Mouse (Mus musculus) embryonic facial prominence, embryonic 11.5 days (tissue): ENCODE measurements at regions not wholly inside any gene's neighbourhood (a gene's known extent, or its start where the extent isn't known, plus 50 kb on each side); places are given as distances from the start of the nearest gene placed in this dataset.

Experiments used
- ATAC-seq: fragments of 200-750 bp; cut with Nextera tagmentation; replicated peaks from 2 replicates; pipeline ENCODE4 v1.8.0; 2017; ENCODE audit warnings: low read depth; ENCODE audit not compliant: insufficient number of reproducible peaks, low FRiP score, low TSS enrichment
- DNase-seq: peaks from one replicate; pipeline ENCODE4 v3.0.0-alpha.2; 2015; ENCODE audit warnings: low spot score
- H3K27ac ChIP-seq: fragments of 300-500 bp; sonication (generic); replicated peaks from 2 replicates; pipeline ENCODE4 v1.5.1; 2014; ENCODE audit warnings: mild to moderate bottlenecking, low read depth, low read length, control low read depth
- H3K27me3 ChIP-seq: fragments of 300-500 bp; sonication (generic); 2 replicates; pipeline ENCODE4 v1.6.1; 2014; ENCODE audit warnings: mild to moderate bottlenecking, low read length, moderate library complexity, mixed read lengths; ENCODE audit not compliant: control insufficient read depth, insufficient read depth
- H3K36me3 ChIP-seq: fragments of 300-500 bp; sonication (generic); replicated peaks from 2 replicates; pipeline ENCODE4 v1.6.1; 2014; ENCODE audit warnings: low read depth, mild to moderate bottlenecking, low read length, moderate library complexity, mixed read lengths; ENCODE audit not compliant: control insufficient read depth, insufficient read depth
- H3K4me1 ChIP-seq: fragments of 300-500 bp; sonication (generic); 2 replicates; pipeline ENCODE4 v1.6.1; 2014; ENCODE audit warnings: low read length, mixed read lengths; ENCODE audit not compliant: control insufficient read depth, insufficient read depth
- H3K4me2 ChIP-seq: fragments of 300-500 bp; sonication (generic); 2 replicates; pipeline ENCODE4 v1.6.1; 2014; ENCODE audit warnings: low read depth, mild to moderate bottlenecking, control low read depth, low read length, moderate library complexity
- H3K4me3 ChIP-seq: fragments of 300-500 bp; sonication (generic); 2 replicates; pipeline ENCODE4 v1.5.1; 2014; ENCODE audit warnings: low read depth, low read length, control low read depth
- H3K9ac ChIP-seq: fragments of 300-500 bp; sonication (generic); replicated peaks from 2 replicates; pipeline ENCODE4 v1.6.1; 2014; ENCODE audit warnings: mild to moderate bottlenecking, control low read depth, low read length
- H3K9me3 ChIP-seq: fragments of 300-500 bp; sonication (generic); replicated peaks from 2 replicates; pipeline ENCODE4 v1.6.1; 2016; ENCODE audit warnings: mild to moderate bottlenecking, low read length, inconsistent platforms, mixed read lengths; ENCODE audit not compliant: control insufficient read depth
- WGBS: fragments of 180-500 bp; shearing (Covaris S2); extraction: QIAGEN DNeasy Blood & Tissue Kit; methylation state at CpG from one replicate; pipeline ENCODE4 v1.1.7; 2014; 5-methylcytosine and 5-hydroxymethylcytosine counted together

DNA sequence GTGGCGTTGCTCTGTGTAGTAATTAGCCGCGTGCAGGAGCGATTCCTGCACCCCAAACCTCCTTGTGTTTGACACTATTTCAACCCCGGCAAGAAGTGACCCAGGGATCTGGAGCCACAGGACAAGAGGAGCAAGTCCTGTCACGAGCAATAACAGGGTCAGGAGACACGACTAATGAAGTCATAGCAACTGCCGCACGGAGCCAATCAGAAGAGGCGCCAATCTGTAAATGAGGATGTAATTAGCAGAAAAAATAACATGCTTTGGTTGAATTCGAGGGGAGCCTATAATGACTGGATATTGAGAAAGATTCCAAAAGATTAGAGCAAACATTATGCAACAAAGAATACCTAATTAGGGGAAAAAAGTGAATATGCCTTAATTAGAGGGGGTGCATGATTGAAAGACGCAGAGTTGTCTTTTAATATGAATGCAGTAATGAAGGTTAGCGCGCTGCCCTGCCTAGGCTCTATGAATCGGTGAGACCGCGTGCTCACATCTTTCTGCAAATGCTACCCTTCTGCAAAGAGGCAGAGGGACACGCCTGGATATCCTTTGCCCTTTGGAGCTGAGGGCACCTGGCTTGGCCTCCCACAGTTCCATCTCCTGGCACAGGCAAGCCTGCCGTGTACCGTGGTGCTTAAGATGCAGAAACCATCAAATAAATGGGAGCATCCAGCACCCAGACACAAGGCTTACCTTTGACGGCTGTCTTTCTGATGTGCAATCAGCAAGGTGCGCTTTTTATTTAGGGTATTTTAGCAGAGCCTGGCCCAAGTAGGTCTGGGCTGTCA lies 220.9 kb upstream of the Tshz3 start:
- H3K27me3 ChIP-seq = no peaks in the 10 kb centered on the region
- H3K4me2 ChIP-seq = no peak overlapping the region
- H3K9ac ChIP-seq = no peak overlapping the region
- no peaks in the 10 kb centered on the region for H3K4me1 ChIP-seq
- WGBS = 66% methylated on average over 22 of the region's 22 CpGs
- H3K27ac ChIP-seq = no peak overlapping the region
- H3K36me3 ChIP-seq = no peaks in the 10 kb centered on the region
- H3K4me3 ChIP-seq = no peak overlapping the region
- ATAC-seq = no peak
- DNase-seq = no peak
- no peaks in the 10 kb centered on the region for H3K9me3 ChIP-seq

GRCm38 (mm10) chr7:36488155-36488554 lies 209.8 kb upstream of the Tshz3 start:
- DNase-seq = no peak
- Histone ChIP-seq H3K27ac (no peak overlapping the region), H3K36me3 (no peaks in the 10 kb centered on the region), H3K4me3 (no peak overlapping the region), H3K9ac (no peak overlapping the region), H3K27me3 (no peaks in the 10 kb centered on the region), H3K4me2 (no peak overlapping the region), H3K9me3 (no peaks in the 10 kb centered on the region), H3K4me1 (no peaks in the 10 kb centered on the region)
- ATAC-seq = no peak
- WGBS = 87% methylated on average over 9 of the region's 9 CpGs

- Histone ChIP-seq H3K4me1 (no peaks in the 10 kb centered on the region), H3K9me3 (no peaks in the 10 kb centered on the region), H3K4me3 (no peak overlapping the region), H3K36me3 (no peaks in the 10 kb centered on the region), H3K27me3 (no peaks in the 10 kb centered on the region), H3K9ac (no peak overlapping the region), H3K27ac (no peak overlapping the region), H3K4me2 (no peak overlapping the region)
- DNase-seq (no peak), ATAC-seq (no peak)
- 77% methylated on average over 10 of the region's 10 CpGs for WGBS
Measured at GRCm38 (mm10) chr7:36491173-36491581, 206.7 kb upstream of the Tshz3 start.

DNA sequence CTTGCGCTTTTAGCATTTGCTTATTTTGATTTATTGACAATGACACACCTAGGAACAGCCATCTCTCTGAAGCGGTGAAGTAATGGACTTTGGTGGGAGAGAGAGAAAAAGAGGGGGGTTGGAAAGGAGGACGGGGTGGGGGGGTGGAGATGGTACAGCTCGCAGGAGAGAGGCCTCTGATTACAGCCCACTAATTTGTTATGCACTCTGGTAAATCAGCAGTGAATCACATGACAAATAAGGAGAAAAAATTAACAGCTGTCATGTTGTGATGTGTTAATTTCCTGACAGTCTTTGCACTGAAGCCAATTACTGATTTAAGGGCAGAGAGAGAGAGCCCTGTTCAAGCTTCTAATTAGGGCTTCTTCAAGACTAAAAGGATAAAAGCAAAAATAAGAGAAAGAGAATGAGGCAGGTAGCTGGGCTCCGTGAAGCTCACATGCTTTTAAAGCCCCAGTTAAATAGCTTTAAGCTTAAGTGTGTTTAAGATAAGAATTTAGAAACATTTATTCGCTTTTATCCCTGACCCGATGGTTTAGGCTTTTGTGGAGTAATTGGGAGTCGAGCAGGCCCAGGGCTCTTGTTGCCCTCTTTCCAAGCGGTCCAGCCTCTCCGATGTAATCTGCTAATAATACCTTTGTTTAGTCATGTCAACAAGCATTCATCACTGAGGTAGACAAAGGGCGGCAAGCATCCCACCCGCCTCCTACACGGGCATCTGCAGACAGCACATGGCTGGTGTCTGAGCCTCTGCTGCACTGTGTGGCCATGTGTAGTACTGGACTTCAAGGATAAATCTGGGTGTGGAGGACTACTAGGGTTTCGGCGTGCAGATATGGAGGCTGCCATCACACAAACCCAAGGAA lies 193.7 kb upstream of the Tshz3 start:
- 68% methylated on average over 15 of the region's 15 CpGs for WGBS

GRCm38 (mm10) chr7:36507895-36508431 lies 190.0 kb upstream of the Tshz3 start:
- Histone ChIP-seq H3K9ac (no peak overlapping the region), H3K4me3 (no peak overlapping the region), H3K27me3 (no peaks in the 10 kb centered on the region), H3K4me1 (no peaks in the 10 kb centered on the region), H3K9me3 (no peaks in the 10 kb centered on the region), H3K27ac (no peak overlapping the region), H3K4me2 (no peak overlapping the region), H3K36me3 (no peaks in the 10 kb centered on the region)
- WGBS = 92% methylated on average over 9 of the region's 9 CpGs
- DNase-seq (no peak), ATAC-seq (no peak)

More for the DNA sequence above, 193.7 kb upstream of the Tshz3 start:
- Histone ChIP-seq H3K27me3 (no peaks in the 10 kb centered on the region), H3K4me2 (no peak overlapping the region), H3K9ac (no peak overlapping the region), H3K4me3 (no peak overlapping the region), H3K27ac (no peak overlapping the region), H3K36me3 (no peaks in the 10 kb centered on the region), H3K4me1 (no peaks in the 10 kb centered on the region), H3K9me3 (no peaks in the 10 kb centered on the region)
- peak; percentile 11 for DNase-seq
- ATAC-seq = peak; percentile 56; the same call in 1 of the 2 replicates

DNA sequence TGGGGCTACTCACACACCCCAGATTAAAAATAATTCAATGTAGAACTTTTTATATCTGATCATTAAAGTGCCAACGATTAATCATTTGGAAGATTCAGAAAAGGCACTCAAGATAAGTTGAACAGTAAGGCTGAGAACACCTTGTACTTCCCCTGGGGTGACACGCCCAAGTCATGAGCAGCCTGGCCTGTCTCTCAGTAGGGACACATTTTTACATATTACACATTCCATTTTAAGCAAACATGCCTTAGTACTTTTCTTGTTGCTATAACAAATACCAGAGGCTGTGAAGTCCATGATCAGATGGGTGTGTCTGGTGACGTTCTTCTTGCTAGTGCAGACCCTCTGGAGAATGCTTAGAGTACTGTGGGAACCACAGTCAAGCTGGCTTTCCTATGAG lies 184.2 kb upstream of the Tshz3 start:
- no peak overlapping the region for H3K4me2 ChIP-seq
- H3K27me3 ChIP-seq = no peaks in the 10 kb centered on the region
- no peak for ATAC-seq
- no peaks in the 10 kb centered on the region for H3K36me3 ChIP-seq
- no peaks in the 10 kb centered on the region for H3K9me3 ChIP-seq
- DNase-seq = no peak
- no peaks in the 10 kb centered on the region for H3K4me1 ChIP-seq
- no peak overlapping the region for H3K9ac ChIP-seq
- H3K4me3 ChIP-seq = no peak overlapping the region
- 88% methylated on average over 3 of the region's 3 CpGs for WGBS
- H3K27ac ChIP-seq = no peak overlapping the region

DNA sequence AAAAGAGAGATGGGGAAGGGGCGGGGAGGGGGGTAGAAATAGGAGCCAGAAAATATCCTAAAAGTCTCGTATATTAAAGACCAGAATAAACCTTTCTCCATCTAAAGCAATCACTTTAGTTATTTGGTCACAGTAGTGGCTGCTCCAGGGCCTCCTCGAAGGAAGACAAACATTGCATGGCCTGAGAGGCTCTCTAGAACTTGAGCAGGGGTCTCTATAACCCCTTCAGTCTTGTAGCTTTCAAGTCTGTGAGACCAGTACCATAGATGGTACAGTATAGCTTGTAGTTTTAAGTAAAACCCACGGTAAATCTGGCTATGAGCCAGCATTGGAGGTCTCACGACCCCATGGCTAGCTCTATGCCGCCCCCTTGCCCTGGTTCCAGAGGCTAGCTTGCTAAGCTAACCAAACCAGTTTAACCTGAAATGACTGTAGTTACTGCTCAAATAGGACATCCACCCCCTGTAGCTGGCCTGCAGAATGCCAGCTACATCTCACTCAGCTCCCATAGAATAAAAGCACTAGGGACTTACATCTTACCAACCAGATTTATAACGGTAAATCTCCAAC lies 181.7 kb upstream of the Tshz3 start:
- H3K36me3 ChIP-seq = no peaks in the 10 kb centered on the region
- no peak overlapping the region for H3K9ac ChIP-seq
- H3K27ac ChIP-seq = no peak overlapping the region
- no peaks in the 10 kb centered on the region for H3K27me3 ChIP-seq
- no peak for ATAC-seq
- no peak overlapping the region for H3K4me2 ChIP-seq
- no peak overlapping the region for H3K4me3 ChIP-seq
- H3K4me1 ChIP-seq = no peaks in the 10 kb centered on the region
- peak; percentile 45 for DNase-seq
- no peaks in the 10 kb centered on the region for H3K9me3 ChIP-seq
- 61% methylated on average over 7 of the region's 7 CpGs for WGBS
